Mouse (Mus musculus) retina, embryonic 14.5 days (tissue): Measurements from ENCODE around the gene 1700067P10Rik.

Experiments
- DNase-seq: peaks from one replicate; pipeline ENCODE4 v3.0.0-alpha.2; 2015; ENCODE audit warnings: low spot score

The 1700067P10Rik gene

GRCm38 (mm10) chr17:48096321-48096720 is 7.2 kb downstream of the 1700067P10Rik start:
- DNase-seq: peak; percentile 19

DNA sequence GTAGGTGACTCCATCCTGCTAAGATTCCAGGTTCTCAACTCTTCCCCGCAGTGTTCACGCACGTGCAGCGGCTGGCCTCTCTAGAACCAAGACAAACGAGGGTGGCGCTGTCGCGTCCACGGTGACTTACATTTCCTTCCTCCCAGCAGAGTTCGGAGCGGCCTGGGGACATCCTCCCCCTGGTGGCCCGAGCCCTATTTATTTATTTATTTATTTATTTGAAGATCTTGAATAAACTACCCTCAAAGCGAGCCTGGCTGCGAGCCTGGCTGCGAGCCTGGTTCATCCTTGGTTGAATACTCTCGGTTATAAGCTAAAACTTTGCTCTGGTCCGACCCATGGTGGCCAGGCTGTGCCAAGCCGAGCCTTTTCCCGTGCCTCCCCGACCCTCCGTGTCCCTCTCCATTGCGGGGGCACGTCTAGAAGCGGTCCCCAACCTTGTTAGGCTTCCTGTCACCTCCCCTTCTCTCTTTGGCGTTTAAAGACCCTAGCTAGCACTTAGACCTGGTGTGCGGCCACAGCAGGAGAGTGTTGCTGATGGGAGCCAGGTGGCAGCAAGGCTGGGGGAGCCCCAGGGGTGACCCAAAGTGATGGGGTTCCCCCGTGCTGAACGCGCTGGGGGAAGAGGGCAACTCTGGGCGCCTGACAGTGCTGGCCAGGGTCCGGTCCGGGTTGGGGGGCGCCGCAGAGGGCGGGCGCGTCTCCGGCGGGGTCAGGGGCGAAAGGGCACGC is 8.1 kb downstream of the 1700067P10Rik start:
- peak; percentile 79 for DNase-seq

GRCm38 (mm10) chr17:48097743-48098527 is 8.8 kb downstream of the 1700067P10Rik start:
- peak; percentile 30 for DNase-seq

GRCm38 (mm10) chr17:48098528-48098890 is 9.4 kb downstream of the 1700067P10Rik start:
- DNase-seq: peak; percentile 29

- no peak for DNase-seq
Observed at GRCm38 (mm10) chr17:48099312-48099711, 10.2 kb downstream of the 1700067P10Rik start.

- DNase-seq: peak; percentile 95
Observed at GRCm38 (mm10) chr17:48100441-48101417, 11.6 kb downstream of the 1700067P10Rik start.

GRCm38 (mm10) chr17:48107333-48107732 is 18.2 kb downstream of the 1700067P10Rik start:
- no peak for DNase-seq

GRCm38 (mm10) chr17:48107862-48108261 is 18.7 kb downstream of the 1700067P10Rik start:
- no peak for DNase-seq

DNA sequence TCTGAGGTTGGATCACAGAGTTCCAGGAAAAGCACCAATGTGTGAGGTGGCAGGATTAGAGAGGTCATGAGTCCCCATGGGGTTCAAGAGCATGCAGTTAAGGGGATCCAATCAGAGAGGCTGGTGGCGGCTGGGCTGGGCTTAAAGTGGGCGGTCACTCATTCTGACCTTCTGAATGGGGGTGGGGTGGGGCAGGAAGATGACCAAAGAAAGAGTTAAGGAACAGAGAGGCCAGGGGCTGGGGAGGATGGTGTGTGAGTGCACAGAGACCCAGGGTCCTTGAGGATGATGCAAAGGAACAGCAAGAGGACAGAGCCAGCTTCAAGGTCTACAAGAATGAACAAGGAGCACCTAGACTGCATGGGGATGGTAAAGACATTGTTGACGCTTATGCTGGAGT is 19.4 kb downstream of the 1700067P10Rik start:
- no peak for DNase-seq

- peak; percentile 62 for DNase-seq
Observed at GRCm38 (mm10) chr17:48110547-48111287, 21.6 kb downstream of the 1700067P10Rik start.

DNA sequence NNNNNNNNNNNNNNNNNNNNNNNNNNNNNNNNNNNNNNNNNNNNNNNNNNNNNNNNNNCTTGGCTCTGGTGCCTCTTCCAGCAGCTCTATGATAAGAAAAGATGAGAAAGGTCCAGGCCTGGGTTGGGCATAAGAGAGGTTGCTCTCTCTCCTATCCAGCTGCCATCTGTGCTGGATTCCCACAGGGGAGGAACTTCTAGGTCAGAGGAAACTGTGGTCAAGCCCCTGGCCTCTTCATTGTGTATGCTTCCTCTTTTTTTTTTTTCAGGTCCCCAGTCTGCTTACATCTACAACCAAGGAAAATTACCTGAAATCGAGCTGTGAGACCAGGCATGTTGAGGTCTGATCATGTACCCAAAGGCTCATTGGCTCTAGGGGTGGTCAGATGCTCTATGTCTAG is 29.5 kb downstream of the 1700067P10Rik start:
- DNase-seq: no peak

GRCm38 (mm10) chr17:48119656-48120055 is 30.5 kb downstream of the 1700067P10Rik start:
- peak; percentile 95 for DNase-seq

DNA sequence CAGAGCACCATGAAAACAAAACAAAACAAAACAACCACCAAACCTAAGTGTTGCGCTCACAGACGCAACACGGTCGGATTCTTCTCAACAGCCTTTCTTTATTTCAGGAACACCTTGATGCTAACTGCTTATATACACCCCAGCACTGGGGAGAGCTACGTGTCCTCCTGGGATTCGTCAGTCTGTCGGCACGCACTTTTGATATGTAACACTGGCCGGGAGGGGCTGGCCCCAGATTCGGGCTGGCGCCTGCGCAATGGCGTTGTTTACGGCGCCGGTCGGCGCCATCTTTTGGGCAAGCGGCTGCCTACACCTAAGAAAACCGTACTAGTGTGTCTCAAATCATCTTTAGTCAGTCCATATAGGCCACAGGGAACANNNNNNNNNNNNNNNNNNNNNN is 31.3 kb downstream of the 1700067P10Rik start:
- DNase-seq: no peak

DNA sequence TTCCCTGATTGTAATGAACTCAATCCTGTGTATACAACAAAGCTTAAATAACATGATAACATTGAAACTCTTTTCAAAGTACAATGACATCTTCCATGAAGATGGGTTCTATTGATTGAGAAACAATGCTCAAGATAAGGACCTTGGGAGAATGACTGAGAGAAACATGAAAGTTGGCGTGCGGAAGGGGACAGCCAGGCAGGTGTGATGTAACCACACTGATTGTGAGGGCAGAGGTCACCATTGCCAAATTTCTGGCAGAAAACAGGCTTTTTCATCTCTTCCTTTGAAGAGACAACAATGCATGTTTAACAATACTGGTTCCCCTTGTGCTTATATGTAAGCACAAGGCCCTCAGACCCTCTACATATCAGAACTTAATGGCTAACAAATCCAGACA is 43.7 kb downstream of the 1700067P10Rik start:
- no peak for DNase-seq
